Mouse (Mus musculus): ENCODE results near the gene Gm8922.
"Not testable (repeated sequence)": the region's sequence is repeated elsewhere in the genome, so short reads cannot be mapped to it uniquely, and the experiment has no call there.

Gene Gm8922

GRCm38 (mm10) chr5:11681659-11682058, at the start of gene Gm8922:
Gene Gm8922 (plus strand): TSS chr5:11681959.
- DNase-seq (ENCODE audit: low spot score in 2 of 2) = not testable (repeated sequence)
